Mouse (Mus musculus): Measurements from ENCODE around the gene Zfp263.

Zfp263 gene

GRCm38 (mm10) chr16:3743503-3744185 is at the start of gene Zfp263:
Zfp263 (plus strand) TSS chr16:3744093.
- DNase-seq (ENCODE audit: low read depth, low spot score): peak; percentile 98

GRCm38 (mm10) chr16:3699281-3699680 is 44.6 kb upstream of the Zfp263 start:
- no peak for DNase-seq (ENCODE audit: low read depth, low spot score)

- no peak for DNase-seq (ENCODE audit: low read depth, low spot score)
Observed at GRCm38 (mm10) chr16:3700893-3701292, 43.0 kb upstream of the Zfp263 start.

GRCm38 (mm10) chr16:3706680-3707079 is 37.2 kb upstream of the Zfp263 start:
- no peak for DNase-seq (ENCODE audit: low read depth, low spot score)

GRCm38 (mm10) chr16:3714731-3715130 is 29.2 kb upstream of the Zfp263 start:
- no peak for DNase-seq (ENCODE audit: low read depth, low spot score)

- DNase-seq (ENCODE audit: low read depth, low spot score): no peak
Observed at GRCm38 (mm10) chr16:3717980-3718379, 25.9 kb upstream of the Zfp263 start, which contains the start of gene Mefv. Mefv (minus strand) TSS chr16:3718097.

GRCm38 (mm10) chr16:3723231-3723630 is 20.7 kb upstream of the Zfp263 start:
- peak; percentile 71 for DNase-seq (ENCODE audit: low read depth, low spot score)

GRCm38 (mm10) chr16:3727980-3728720 is 15.7 kb upstream of the Zfp263 start:
- DNase-seq (ENCODE audit: low read depth, low spot score): no peak

- DNase-seq (ENCODE audit: low read depth, low spot score): no peak
Observed at GRCm38 (mm10) chr16:3732612-3733011, 11.3 kb upstream of the Zfp263 start.

- DNase-seq (ENCODE audit: low read depth, low spot score): no peak
Observed at GRCm38 (mm10) chr16:3733198-3733732, 10.6 kb upstream of the Zfp263 start.

GRCm38 (mm10) chr16:3742466-3742865 is 1.4 kb upstream of the Zfp263 start:
- DNase-seq (ENCODE audit: low read depth, low spot score): no peak

GRCm38 (mm10) chr16:3744186-3744700 is 350 bp downstream of the Zfp263 start:
- DNase-seq (ENCODE audit: low read depth, low spot score): no peak

- DNase-seq (ENCODE audit: low read depth, low spot score): no peak
Observed at GRCm38 (mm10) chr16:3745656-3746055, 1.8 kb downstream of the Zfp263 start.

GRCm38 (mm10) chr16:3748976-3749375 is 5.1 kb downstream of the Zfp263 start:
- DNase-seq (ENCODE audit: low read depth, low spot score): no peak

GRCm38 (mm10) chr16:3771603-3772002 is 27.7 kb downstream of the Zfp263 start:
- DNase-seq (ENCODE audit: low read depth, low spot score): no peak

- DNase-seq (ENCODE audit: low read depth, low spot score): peak; percentile 26
Observed at GRCm38 (mm10) chr16:3776365-3776764, 32.5 kb downstream of the Zfp263 start.

GRCm38 (mm10) chr16:3777986-3778385 is 34.1 kb downstream of the Zfp263 start:
- DNase-seq (ENCODE audit: low read depth, low spot score): no peak

- DNase-seq (ENCODE audit: low read depth, low spot score): no peak
Observed at GRCm38 (mm10) chr16:3781237-3781636, 37.3 kb downstream of the Zfp263 start.

GRCm38 (mm10) chr16:3788394-3788793 is 44.5 kb downstream of the Zfp263 start:
- DNase-seq (ENCODE audit: low read depth, low spot score): no peak

Data from CD4-positive helper T cell, adult 2 months (primary cell).